Mouse (Mus musculus): Measurements from ENCODE around the gene Gtf3a. TPM values are rescaled to one million over a fixed set of nuclear protein-coding genes. Genes with fewer than 3 reads are reported as not detected.

Gtf3a gene
- polyA plus RNA-seq, 1 experiment from 2014 or later: 85.5 TPM

DNA sequence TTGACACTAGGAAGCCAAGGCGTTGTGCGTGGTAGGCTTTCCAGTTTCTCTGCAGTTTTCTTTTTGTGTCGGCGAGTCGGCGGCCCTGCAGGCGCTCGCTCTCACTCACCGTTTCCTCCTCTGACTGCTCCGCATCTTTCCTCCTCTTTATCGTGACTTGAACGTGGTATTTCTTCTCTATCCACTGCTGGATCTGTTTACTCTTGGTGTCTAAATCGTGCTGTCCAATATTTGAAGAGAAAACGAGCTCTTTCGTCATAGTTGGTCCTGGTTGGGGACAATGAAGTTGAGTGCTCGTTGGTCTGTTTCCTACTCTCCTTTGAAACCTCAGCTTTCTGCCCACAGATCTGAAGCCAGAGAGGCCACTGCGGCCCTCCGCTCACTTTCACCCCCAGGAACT is 8.2 kb downstream of the Gtf3a start:
- no peak overlapping the region for H3K4me2 ChIP-seq
- no peaks in the 10 kb centered on the region for H3K4me1 ChIP-seq (replicated peaks)
- H3K27ac ChIP-seq (ENCODE audit: poor library complexity, severe bottlenecking): no peak overlapping the region
- H3K9ac ChIP-seq: no peak overlapping the region
- WGBS: 91% methylated on average over 18 of the region's 18 CpGs
- H3K4me3 ChIP-seq: no peak overlapping the region
- H3K9me3 ChIP-seq (replicated peaks): no peaks in the 10 kb centered on the region
- H3K36me3 ChIP-seq: peaks cover 80% of the 10 kb centered on the region
- no peaks in the 10 kb centered on the region for H3K27me3 ChIP-seq (replicated peaks)
- no peak for ATAC-seq (ENCODE audit: insufficient number of reproducible peaks, low FRiP score)

DNA sequence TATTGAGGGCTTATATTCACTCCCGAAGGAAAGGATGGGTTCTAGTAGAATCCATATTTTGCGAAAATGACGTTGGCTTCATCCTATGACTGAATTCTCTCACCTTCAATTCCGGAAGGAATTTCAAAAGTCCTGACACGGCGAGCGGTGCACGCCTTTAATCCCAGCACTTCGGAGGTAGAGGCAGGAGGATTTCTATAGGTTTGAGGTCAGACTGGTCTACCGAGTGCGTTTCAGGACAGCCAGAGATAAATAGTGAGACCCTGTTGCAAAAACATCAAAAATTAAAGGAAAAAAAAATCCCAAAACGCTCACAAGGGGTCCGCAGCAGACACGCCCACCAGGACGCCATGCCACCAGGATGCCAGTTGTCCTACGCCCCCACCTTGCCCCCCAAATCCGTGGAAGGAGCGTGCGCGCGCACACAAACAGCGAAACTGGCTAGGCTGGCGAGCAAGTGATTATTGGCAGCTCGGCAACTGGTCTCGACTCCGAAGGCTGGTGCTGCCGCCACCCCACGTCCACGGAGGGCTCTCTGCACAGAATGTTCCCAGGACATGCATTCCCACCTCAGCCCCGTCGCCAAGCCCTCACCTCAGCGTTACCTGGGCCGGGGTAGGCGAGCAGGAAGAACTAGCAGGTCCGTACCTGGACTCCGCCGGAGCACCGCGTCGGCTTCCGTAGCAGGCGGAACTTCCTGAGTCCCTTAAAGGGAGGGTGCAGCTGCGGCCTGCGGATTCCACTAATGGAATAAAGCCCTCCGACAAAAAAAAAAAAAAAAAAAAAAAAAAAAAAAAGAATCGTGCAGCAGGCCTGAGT is 14.9 kb downstream of the Gtf3a start, which contains the start of gene Mtif3:
TSS of gene Mtif3 (minus strand) at position 683 of the 819 bp plus-strand sequence.
- Histone ChIP-seq H3K4me2 (peak within 1 kb of the TSS; percentile 87), H3K4me1 (replicated peaks) (peaks cover 5% of the 10 kb centered on the region), H3K36me3 (peaks cover 15% of the 10 kb centered on the region), H3K9ac (peak within 1 kb of the TSS; percentile 90), H3K9me3 (replicated peaks) (no peaks in the 10 kb centered on the region), H3K4me3 (peak within 1 kb of the TSS; percentile 99), H3K27me3 (replicated peaks) (no peaks in the 10 kb centered on the region), H3K27ac (ENCODE audit: poor library complexity, severe bottlenecking) (no peak within 1 kb of the TSS)
- ATAC-seq (ENCODE audit: insufficient number of reproducible peaks, low FRiP score): peak; percentile 90
- WGBS: 2% methylated on average over 46 of the region's 46 CpGs

DNA sequence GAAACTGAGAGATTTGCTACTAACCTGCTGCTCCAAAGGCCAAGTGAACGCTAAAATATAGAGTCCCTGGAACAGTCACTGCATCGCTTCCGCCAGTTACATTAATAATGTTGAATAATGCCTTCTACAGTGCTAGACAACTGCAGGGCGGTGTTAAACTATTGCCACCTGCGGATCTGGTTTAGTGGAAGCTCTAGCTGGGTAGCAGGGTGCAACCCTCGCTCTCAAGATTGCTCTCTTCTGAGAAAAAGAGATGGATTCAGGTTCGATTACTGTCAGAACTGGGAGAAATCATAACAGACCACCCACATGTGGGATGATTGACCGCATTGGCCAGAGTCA is 15.5 kb downstream of the Gtf3a start:
- WGBS: 55% methylated on average over 8 of the region's 8 CpGs
- H3K4me3 ChIP-seq: peak overlapping the region; percentile 99
- H3K4me1 ChIP-seq (replicated peaks): peaks cover 5% of the 10 kb centered on the region
- no peaks in the 10 kb centered on the region for H3K27me3 ChIP-seq (replicated peaks)
- no peak overlapping the region for H3K27ac ChIP-seq (ENCODE audit: poor library complexity, severe bottlenecking)
- H3K9ac ChIP-seq: peak overlapping the region; percentile 52
- H3K36me3 ChIP-seq: peaks cover 9% of the 10 kb centered on the region
- peak overlapping the region; percentile 87 for H3K4me2 ChIP-seq
- peak; percentile 42; the same call in 1 of the 2 replicates for ATAC-seq (ENCODE audit: insufficient number of reproducible peaks, low FRiP score)
- H3K9me3 ChIP-seq (replicated peaks): no peaks in the 10 kb centered on the region

DNA sequence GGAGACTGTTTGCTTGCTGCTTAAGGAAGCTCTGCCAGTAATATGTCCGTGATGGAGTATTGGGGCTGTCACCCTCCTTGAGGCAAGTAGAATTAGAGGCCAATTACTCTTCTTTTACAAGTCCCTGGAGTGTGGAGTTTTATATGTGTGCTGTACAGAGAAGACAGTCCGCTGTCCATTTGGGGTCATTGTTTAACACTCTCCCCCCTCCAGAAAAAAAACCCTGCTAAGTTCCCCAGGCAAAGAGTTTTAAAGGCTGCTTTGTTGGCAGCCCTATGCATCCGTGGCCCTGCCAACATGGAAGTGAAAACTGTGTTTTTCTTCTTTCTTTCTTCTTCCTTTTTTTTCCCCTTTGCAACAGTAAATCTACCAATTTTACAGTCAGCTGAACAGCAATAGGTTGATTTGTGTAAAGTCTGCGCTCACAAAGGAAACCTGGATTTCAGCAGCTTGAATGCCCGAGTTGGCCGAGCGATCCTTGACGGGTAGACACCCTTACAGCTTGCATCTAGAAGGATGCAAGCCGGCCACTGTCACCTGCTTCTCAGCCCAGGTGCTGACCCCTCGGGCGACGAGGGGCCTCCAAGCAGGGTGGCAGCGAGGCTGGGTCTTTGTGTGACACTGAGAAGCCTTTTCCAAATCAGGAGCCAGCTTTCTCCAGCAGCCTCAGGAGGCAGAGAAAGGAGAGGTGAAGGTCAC is 20.4 kb downstream of the Gtf3a start:
- no peaks in the 10 kb centered on the region for H3K27me3 ChIP-seq (replicated peaks)

DNA sequence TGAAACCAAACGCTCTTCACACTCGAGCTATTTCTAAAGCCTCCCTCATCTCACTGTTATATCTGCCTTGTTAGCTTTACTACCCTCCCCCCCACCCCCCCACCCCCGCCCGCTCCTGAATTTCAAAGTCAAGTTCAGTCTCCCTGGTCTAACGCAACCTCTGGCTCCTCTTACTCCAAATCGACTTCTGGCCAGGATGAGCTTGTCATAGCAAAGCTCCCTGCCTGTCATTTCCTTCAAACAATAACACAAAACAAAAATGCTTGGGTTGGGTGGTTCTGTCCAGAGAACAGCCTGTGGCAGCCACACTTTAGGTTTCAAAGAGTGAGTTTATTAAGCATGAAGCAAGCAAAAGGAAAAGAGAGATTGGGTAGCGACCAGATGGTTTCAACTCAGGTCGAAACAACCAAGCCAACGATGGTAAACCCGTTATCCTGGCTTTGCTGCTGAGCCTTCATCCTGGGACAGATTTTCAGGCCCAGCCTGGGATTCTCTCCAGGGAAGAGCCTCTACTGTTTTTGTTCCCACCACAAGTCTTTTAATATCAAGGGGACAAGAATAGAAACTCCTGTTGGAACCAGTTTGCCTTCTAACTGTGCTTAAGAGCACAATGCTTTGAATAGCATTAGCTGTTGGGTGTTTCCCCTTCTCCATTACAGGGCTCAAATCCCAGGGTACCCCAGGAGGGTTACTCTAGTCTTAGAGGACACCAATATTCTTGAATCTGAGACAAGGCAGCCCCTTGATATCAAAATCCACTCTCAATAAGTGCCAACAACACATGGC is 23.5 kb downstream of the Gtf3a start:
- H3K4me3 ChIP-seq: no peak overlapping the region
- no peaks in the 10 kb centered on the region for H3K4me1 ChIP-seq (replicated peaks)
- no peaks in the 10 kb centered on the region for H3K36me3 ChIP-seq
- ATAC-seq (ENCODE audit: insufficient number of reproducible peaks, low FRiP score): no peak
- H3K27me3 ChIP-seq (replicated peaks): no peaks in the 10 kb centered on the region
- no peak overlapping the region for H3K27ac ChIP-seq (ENCODE audit: poor library complexity, severe bottlenecking)
- H3K9ac ChIP-seq: no peak overlapping the region
- H3K9me3 ChIP-seq (replicated peaks): no peaks in the 10 kb centered on the region
- no peak overlapping the region for H3K4me2 ChIP-seq
- 63% methylated on average over 10 of the region's 10 CpGs for WGBS

More for the DNA sequence above, 20.4 kb downstream of the Gtf3a start:
- no peaks in the 10 kb centered on the region for H3K4me1 ChIP-seq (replicated peaks)
- H3K4me3 ChIP-seq: no peak overlapping the region
- no peak overlapping the region for H3K9ac ChIP-seq
- no peak overlapping the region for H3K27ac ChIP-seq (ENCODE audit: poor library complexity, severe bottlenecking)
- no peak overlapping the region for H3K4me2 ChIP-seq
- no peaks in the 10 kb centered on the region for H3K9me3 ChIP-seq (replicated peaks)
- 75% methylated on average over 13 of the region's 13 CpGs for WGBS
- no peaks in the 10 kb centered on the region for H3K36me3 ChIP-seq
- ATAC-seq (ENCODE audit: insufficient number of reproducible peaks, low FRiP score): no peak

DNA sequence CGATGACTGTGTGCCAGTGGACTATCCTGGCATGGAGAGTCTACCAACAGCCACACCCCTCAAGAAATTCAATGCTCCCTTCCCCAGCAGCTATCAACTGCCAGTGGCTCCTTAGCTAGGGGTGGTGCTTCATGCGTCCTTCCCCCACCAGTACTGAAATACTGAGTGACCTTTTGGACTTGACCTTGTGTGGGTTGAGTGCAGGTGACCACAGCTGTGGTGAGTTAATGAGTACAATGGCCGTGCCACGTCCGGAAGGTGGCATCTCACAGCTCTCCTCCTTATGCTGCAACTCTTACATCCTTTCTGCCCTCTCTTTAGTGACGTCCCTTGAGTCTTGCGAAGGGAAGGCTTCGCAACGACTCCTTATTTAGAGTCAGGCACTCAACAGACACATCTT is 24.9 kb downstream of the Gtf3a start:
- H3K36me3 ChIP-seq: no peaks in the 10 kb centered on the region
- H3K4me2 ChIP-seq: no peak overlapping the region
- no peak for ATAC-seq (ENCODE audit: insufficient number of reproducible peaks, low FRiP score)
- H3K27ac ChIP-seq (ENCODE audit: poor library complexity, severe bottlenecking): no peak overlapping the region
- WGBS: 85% methylated on average over 9 of the region's 9 CpGs
- no peak overlapping the region for H3K4me3 ChIP-seq
- no peaks in the 10 kb centered on the region for H3K27me3 ChIP-seq (replicated peaks)
- H3K9me3 ChIP-seq (replicated peaks): no peaks in the 10 kb centered on the region
- H3K9ac ChIP-seq: no peak overlapping the region
- no peaks in the 10 kb centered on the region for H3K4me1 ChIP-seq (replicated peaks)

DNA sequence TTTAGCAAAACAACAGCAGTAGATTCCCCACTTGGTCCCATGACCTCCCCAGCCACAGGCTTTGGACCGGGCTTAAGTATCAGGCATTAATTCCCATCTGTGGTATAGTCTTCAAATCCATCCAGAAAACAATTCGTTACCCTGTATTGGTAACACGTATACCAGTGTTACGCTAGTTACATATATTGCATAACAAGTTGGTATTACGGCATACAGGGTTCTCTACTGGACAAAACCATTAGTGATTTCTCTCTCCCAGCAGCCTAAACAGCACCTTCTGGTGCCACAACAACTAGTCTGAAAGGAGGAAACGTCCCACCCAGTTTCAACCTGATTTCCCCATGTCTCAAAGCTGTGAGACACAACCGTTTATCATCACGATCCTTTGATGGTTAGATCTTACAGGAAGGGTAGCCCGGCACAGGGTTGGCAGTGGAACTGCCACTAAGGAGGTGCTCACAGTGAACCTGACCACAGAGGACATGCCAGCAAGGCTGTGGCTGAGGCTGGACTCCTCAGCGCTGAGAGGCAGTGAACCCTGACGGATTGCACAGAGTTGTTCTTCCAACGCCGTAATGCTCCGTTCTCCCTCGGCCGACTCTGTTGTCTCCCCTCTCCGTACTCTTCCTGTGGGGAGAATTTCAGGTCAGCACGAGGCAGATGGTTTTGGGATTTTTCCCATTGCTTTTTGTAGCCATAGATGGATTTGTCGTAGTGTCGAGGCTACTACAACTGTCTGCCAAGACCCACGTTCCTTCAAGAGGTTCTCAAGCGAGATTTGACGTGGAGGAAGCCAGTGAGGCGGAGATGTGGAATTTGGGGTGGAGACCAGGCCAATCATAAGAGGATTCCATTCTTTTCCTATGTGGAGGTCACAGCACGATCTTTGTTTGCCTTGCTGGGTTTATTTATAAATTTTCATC is 25.7 kb downstream of the Gtf3a start:
- 75% methylated on average over 25 of the region's 25 CpGs for WGBS
- ATAC-seq (ENCODE audit: insufficient number of reproducible peaks, low FRiP score): no peak
- H3K4me1 ChIP-seq (replicated peaks): no peaks in the 10 kb centered on the region
- no peak overlapping the region for H3K27ac ChIP-seq (ENCODE audit: poor library complexity, severe bottlenecking)
- H3K27me3 ChIP-seq (replicated peaks): no peaks in the 10 kb centered on the region
- H3K9ac ChIP-seq: no peak overlapping the region
- H3K4me2 ChIP-seq: no peak overlapping the region
- H3K4me3 ChIP-seq: no peak overlapping the region
- H3K9me3 ChIP-seq (replicated peaks): no peaks in the 10 kb centered on the region
- H3K36me3 ChIP-seq: no peaks in the 10 kb centered on the region

DNA sequence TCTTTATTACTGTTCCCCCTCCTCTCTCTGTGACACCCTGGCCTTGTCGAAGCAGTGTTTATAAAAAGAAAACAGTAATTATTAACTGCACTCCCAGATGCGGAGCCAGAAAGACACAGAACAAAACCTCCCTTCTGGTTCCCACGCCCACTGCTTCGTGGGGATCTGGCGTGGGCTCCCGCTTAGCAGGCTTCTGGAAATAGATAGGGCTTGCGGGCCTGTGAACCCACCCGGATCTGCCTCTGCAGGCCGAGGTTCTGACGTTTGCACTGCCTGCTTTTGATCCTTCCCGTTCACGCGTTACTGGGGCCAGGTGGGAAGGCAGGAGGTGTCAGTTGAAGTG is 26.3 kb downstream of the Gtf3a start:
- H3K36me3 ChIP-seq: no peaks in the 10 kb centered on the region
- no peaks in the 10 kb centered on the region for H3K9me3 ChIP-seq (replicated peaks)
- H3K27ac ChIP-seq (ENCODE audit: poor library complexity, severe bottlenecking): no peak overlapping the region
- no peak for ATAC-seq (ENCODE audit: insufficient number of reproducible peaks, low FRiP score)
- H3K27me3 ChIP-seq (replicated peaks): no peaks in the 10 kb centered on the region
- H3K4me3 ChIP-seq: no peak overlapping the region
- 51% methylated on average over 13 of the region's 13 CpGs for WGBS
- H3K4me1 ChIP-seq (replicated peaks): no peaks in the 10 kb centered on the region
- H3K9ac ChIP-seq: no peak overlapping the region
- no peak overlapping the region for H3K4me2 ChIP-seq

DNA sequence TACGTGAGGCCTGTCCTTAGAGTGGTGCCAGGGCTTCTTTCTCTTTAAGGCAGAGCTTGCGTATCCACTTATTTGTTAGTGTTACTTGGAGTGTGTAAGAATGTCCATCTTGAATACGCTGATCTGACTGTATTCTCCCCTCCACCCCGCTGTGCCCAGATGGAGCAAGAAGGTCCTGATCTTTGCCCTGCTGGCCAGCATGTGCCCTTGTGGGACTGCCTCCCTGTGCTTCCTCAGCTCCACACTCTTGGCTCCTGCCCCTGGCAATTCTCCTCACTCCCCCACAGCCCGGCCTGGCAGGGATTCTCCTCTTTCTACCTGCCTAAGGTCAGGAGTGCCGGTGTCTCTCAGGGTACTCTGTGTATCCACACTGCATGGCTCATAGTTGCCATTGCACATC is 32.9 kb downstream of the Gtf3a start:
- Histone ChIP-seq H3K36me3 (no peaks in the 10 kb centered on the region), H3K27ac (ENCODE audit: poor library complexity, severe bottlenecking) (no peak overlapping the region), H3K4me2 (no peak overlapping the region), H3K4me3 (no peak overlapping the region), H3K4me1 (replicated peaks) (no peaks in the 10 kb centered on the region), H3K9ac (no peak overlapping the region), H3K9me3 (replicated peaks) (no peaks in the 10 kb centered on the region), H3K27me3 (replicated peaks) (peaks cover 35% of the 10 kb centered on the region)
- ATAC-seq (ENCODE audit: insufficient number of reproducible peaks, low FRiP score): no peak
- WGBS: 84% methylated on average over 6 of the region's 6 CpGs

DNA sequence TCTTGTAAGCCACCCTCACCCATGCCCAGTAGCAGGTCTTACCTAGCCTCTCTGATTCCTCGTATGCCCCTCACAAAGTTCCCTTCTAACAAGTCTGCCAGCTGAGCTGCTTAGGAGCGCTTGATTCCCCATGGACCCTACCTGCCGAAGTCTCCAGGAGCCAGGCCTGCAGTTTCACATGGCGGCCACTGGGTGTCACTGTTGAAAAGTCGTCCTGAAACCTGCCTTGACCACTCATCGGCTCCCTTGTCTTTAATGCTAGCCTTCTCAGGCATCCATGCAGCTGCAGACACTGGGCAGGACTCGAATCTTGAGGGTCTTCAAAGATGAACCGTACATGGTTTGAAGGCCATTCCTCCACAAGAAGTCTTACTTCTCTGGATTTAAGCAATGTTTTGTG is 34.8 kb downstream of the Gtf3a start:
- Histone ChIP-seq H3K9me3 (replicated peaks) (no peaks in the 10 kb centered on the region), H3K27me3 (replicated peaks) (peaks cover 46% of the 10 kb centered on the region), H3K27ac (ENCODE audit: poor library complexity, severe bottlenecking) (no peak overlapping the region), H3K9ac (no peak overlapping the region), H3K4me1 (replicated peaks) (no peaks in the 10 kb centered on the region), H3K4me2 (no peak overlapping the region), H3K4me3 (no peak overlapping the region), H3K36me3 (no peaks in the 10 kb centered on the region)
- no peak for ATAC-seq (ENCODE audit: insufficient number of reproducible peaks, low FRiP score)
- WGBS: 6% methylated on average over 8 of the region's 8 CpGs

Measured in heart, embryonic 12.5 days (tissue).